Mouse (Mus musculus) urinary bladder, postnatal 36 days (tissue): Measurements from ENCODE around the gene Timp1.

Experiments
- DNase-seq, 2 experiments: peaks; one replicate each; pipeline ENCODE4 v3.0.0; 2022; ENCODE audit warnings: low spot score in 2 of 2, mixed read lengths in 1 of 2

The Timp1 gene

DNA sequence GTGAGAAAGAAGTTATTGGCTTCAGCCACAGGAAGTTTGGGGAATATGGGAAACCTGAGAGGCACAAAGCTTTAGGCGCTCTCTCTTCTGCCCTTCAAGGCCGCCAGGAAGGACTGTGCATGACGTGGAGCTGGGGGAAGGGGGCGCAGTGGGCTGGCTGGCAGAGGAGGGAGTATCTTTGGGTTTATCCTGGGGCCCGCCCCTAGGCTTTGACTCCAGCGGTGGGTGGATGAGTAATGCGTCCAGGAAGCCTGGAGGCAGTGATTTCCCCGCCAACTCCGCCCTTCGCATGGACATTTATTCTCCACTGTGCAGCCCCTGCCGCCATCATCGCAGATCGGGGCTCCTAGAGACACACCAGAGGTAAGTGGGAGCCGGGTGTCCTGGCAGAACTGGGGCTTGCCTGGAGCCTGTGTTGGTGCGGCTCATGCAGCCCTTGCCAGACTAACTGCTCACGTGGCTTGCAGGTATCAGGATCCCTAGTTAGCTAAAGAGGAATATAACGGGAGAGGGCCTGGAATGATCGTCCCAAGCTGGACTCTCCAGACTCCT, at the start of gene Timp1:
TSS of gene Timp1 (plus strand) at position 205 of the 552 bp plus-strand sequence.
- peak; percentile 11 to 27 for DNase-seq

DNA sequence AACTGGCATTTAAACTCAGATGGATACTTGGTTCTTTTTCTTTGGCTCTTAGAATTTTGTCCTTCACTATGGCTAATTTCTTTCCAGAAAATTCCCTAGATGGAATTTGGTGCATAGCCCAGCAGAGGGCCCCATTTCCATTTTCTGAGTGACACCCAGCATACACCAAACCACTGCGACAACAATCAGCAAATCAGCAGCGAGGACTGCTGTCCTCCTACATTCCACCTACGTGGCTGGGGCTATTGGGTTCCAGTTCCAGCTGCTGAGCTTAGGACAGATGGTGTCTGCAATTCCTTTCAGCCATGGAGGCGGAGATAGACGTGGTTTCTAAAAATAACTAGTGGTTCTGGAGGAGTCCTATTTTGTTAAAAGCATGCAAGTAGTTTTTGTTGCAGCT, 41.0 kb upstream of the Timp1 start:
- DNase-seq: peak in 1 of 2 experiments; percentile 43

DNA sequence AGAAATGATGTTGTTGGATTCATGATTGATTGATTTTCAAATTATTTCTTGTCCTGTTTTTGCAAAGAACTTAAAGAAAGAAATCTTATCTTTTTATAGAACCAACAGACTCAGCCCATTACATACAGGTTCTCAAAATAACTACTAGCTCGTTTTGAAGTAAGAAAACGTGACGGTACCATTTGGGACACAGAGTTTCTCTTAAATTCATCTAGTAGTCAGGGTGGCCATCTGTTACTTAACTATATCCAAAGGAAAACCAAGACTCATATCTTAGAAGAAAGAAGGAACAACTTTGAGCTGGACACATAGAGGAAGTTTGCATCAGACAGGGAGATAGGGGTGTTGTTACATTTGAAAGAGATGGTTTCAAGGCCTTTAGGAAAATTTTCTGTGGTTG, 22.7 kb upstream of the Timp1 start:
- no peak for DNase-seq

DNA sequence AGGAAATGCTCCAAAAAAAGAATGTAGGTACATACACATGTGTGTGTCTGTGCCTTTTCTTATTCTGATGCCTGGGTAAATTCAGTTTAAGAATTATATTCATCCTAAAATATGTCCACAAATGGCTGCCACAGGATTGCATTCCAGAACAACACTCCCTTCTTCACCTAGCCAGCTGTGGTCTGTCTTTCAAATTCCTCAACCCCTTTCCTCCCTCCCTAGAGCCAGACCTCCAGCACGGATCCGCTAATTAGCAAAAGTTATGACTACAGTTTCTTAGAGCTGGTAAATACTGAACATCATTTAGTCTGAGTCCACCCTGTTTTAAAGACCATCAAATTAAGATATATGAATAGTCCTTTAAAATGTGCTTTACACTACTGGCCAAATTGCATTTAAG, 22.1 kb upstream of the Timp1 start:
- no peak for DNase-seq

DNA sequence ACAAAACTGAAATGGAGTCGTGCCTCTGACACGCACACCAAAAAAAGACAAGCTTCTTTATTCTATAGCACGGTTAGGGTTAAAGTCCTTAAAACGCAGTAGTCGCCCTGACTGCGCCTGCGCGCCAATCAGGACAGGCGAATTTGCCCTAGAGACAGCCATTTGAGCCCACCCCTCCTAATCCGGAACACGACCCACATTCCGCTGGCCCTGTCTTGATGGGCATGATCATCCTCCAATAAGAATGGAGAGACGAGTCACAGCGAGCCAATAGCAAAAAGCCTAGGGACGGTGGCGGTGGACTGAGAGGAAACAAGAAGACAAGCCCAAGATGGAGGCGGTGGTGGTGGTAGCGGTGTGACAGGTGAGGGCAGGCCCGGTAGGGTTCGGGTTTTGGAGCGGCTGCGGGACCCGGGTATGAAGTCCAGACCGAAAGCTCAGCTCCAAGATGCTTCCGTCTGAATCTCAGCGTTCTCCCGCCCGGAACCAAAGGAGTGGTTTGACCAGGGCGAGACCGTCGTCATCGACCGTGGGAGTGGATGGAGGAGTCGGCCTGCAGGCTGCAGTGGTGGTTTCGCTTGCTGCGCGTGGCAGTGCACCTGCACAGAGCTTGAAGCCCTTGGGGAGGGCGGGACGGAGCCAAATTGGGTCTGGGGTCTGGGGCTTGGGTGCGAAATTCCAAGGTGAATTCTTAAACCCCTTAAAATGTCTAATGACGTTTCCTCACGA, 21.5 kb upstream of the Timp1 start:
- DNase-seq: peak; percentile 84 to 89

DNA sequence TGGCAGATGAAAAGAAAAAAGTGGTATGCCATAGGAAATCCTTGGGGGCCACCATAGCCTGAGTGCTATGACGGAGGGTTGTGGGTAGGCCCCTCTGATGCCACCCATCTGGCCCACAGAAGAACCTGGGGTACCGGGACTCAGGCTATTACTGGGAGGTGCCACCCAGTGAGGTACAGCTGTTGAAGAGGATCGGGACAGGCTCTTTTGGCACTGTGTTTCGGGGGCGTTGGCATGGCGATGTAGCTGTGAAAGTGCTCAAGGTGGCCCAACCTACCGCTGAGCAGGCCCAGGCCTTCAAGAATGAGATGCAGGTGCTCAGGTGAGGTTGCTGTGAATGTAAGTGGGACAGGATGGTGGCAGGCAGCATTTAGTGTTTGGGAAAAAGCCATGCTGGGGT, 16.2 kb upstream of the Timp1 start:
- no peak for DNase-seq

DNA sequence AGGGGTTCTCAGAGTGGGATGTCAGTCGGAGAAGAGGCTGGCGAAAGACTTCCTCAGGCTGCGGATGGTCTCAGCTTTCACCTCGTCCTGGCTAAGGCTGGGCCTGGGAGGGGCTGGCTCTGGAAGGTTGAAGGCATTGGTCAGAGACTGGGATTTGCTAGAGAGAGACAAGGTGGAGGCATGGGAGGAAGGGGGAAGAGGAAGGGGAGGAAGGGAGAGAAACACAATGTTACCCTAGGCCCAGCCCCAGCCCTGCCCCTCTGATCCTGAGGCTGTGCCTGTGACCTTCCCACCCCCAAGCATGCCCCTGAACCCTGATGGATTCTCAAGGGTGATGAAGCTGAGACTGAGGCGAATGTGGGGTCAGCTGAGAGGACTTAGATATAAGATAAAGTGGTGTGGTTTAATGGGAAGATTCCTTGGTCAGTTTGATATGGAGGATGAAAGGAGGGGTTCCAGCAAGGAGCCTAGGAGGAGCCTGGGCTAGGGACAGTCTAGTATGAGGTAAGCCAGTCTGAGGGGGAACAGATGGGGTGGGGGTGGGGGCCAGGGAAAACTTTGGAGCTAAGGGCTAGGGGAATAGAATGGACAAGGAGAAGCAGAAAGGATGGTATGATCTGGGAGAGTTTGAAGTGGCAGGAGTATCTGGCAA, 8.4 kb upstream of the Timp1 start:
- no peak for DNase-seq

DNA sequence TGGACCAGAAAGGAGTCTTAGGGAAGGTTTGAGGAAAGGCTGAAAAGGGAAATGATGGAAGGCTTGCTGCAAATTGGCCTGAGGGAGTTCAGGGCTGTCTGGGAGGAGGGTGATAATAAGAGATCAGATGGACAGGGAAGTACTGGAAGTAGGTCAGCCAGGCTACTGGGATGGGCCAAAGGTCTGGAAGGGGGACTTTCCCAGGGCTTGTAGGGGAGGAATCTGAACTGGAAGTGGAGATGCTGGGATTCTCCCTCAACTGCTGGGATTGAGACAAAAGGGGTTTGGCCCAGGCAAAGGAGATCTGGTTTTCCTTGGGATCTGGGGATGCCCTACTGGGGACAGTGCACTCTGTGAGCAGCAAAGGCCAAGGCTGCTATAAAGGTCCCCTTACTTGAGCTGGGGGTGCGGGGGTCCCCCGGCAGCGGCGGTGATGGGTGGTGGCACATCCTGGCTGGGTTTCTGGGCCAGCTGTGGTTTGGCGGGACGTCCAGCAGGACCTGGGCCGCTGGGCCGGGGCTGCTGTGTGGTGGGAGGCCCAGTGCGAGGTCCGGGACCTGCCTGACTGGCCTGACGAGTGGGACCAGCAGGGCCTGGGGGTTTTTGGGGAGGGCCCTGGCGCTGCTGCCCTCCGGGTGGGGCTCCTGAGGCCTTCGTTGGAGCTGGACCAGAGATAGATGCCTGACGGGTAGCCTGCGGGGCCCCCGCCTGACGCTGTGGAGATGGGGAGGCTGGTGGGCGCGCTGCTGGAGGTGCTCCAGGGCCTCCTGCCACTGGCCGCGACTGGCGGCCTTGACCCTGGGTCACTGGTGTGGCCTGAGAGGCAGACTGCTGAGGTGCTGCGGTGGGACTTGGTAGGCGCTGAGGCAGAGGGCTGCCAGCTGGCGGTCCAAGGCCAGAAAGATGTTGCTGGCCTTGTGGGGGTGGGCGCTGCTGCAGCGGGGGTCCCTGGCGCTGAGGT, 7.6 kb upstream of the Timp1 start:
- no peak for DNase-seq

DNA sequence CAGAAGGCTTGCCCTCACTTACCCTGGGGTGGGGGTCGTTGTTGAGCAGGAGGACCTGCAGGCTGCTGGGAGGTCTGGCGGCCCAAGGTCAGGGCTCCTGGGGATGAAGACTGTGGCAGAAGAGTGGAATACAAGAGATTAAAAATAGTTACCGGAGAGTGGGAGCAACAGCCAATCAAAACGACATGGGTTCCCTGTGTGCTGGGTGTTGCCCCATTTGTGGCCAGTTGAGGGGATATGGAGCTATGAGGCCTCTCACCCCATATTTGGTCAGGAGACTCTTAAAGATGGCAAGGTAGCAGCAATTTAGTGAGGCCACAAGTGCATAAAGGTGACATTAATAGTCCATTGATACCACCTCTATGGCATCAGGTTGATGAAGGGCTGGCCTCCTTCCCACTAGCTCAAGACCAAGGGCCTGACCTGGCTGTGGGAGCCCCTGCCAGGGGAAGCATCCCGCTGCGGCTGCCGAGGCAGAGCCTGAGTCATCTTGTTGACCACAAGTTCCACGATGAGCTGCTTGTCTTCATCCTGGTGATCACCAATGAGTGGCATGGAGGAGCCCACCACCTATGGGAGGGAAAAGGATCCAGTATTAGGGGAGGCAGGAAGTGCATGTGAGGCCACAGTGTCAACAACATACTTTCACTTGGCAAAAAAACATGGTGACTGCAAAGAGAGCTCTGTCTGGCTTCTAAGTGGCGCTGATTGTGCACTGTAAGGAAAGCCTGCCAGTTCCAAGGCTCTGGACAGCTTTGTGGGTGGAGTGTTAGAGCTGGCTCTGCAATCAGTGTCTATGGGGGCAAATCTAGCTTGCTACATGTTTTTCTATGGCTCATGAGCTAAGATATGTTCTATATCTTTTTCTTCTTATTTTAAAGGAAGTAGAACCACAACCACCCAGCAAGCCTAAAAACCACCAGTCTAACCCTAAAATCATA, 6.5 kb upstream of the Timp1 start:
- no peak for DNase-seq

DNA sequence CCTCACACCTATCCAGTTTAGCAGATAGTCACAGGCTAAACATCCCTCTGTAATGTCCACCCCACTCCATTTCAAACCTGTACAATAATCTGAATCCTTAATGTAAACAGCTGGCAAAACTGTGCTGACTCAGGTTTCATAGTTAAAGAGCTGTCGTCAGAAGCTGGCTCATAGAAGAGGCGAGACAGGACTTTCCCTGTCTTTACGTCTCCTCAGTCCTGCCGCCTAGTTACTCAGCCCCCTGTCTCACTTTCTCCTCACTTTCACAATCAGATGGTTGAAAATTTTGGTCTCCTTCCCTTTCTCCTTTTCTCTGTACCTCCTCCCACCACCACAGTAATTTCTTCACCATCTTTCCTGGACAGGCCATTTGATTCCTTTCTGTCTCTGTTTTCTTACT, 1.9 kb upstream of the Timp1 start:
- DNase-seq: no peak

DNA sequence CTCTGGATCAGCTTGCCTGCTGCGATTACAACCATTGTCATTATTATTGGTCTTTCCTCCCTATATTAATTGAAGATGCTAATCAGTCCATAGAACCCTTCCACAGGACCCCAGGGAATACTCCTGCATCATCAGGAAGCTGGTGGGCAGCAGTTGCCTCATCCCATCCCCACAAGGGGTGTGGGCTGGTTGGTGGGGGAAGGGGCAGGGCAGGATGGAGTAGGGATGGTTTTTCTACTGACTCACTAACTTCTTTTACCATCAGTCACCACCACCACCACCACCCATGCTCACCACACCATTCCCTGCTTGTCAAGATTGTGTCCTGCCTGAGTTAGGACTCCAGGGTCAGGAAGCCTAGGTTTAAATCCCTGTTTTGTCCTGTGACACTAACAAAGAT, 763 bp upstream of the Timp1 start:
- DNase-seq: no peak

DNA sequence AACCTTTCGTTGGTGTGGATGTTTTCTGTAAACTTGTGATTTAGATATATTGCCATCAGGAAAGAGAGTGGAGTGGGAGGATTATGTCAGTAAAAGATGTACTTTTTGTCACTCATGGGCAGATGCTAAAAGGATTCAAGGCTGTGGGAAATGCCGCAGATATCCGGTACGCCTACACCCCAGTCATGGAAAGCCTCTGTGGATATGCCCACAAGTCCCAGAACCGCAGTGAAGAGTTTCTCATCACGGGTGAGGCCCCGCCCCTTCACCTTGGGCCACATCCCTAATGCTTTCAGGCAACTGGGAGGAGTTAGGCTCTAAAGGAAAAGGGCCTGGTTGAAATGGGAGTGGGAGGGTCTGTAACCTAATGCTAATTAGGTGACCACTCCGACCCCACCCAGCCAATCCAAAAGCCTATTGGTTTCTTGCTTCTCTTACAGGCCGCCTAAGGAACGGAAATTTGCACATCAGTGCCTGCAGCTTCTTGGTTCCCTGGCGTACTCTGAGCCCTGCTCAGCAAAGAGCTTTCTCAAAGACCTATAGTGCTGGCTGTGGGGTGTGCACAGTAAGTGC, 3.0 kb downstream of the Timp1 start:
- DNase-seq: no peak

DNA sequence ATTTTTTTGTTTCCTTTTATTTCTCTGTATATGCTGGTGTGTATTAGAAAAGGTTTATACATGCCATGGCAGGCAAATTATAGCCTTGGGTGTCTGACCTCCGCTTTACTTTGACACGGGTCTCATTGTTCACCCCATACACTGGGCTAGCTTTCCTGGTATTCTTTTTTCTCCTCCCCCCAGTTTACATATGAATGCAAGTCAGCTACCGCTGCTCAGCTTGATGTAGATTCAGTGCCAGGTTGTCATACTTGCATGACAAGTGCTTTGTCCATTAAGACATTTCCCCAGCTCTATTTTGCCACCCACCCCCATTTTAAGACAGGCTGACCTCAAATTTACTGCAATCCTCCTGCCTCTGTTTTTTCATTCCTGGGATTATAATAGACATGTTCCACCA, 5.3 kb downstream of the Timp1 start:
- no peak for DNase-seq

DNA sequence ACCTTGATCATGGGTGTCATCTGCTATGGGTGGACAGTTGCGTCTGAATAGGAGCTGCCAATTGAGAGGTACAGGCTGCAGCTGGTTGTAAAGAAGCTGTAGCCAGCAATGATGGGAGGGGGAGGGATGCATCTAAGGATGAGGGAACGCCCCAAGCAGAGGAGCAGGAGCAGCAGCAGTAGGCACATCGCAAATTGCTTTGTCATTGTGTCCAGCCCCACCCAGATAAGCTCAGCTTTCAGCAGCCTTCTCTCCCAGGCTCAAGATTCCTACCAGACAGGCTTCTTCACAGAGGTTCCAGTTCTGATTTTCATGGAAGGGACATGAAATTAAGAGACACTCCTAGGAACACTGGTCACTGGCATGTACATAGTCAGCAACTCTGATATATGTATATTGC, 40.1 kb downstream of the Timp1 start:
- no peak for DNase-seq

DNA sequence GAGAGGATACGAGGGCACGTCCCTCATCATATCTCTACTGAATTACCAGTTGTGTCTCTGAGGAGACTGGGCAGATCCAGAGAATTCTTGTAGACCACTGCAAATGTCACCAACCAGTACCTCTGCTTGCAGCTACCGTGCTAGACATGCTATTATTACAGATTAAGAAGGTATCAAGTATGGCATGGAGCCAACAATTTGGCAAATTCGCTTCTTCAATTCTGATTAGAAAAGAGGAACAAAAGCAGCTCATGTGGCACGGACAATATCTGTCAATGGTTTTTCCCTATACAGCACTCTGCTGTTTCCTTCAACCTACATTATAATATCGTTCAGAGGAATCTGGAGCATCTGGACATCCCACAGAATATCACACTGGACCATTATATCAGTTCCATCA, 43.8 kb downstream of the Timp1 start:
- no peak for DNase-seq

DNA sequence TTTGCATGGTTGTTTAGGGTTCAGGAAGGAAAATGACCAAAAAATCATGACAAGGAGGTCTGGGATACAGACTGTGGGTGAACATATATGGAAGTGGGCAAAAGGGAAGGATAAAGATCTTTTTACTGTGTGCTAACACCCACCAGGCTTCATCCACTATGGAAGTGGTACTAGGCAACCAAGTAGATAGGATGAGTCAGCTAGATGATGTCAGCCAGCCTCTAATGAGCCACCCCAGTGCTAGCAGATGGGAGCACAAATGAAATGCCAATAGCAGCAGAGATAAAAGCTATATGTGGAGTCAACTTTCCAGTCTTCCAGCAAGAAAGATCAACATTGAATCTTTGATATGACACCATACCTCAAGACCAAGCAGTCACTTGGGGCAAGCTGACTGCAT, 45.1 kb downstream of the Timp1 start:
- DNase-seq: no peak

DNA sequence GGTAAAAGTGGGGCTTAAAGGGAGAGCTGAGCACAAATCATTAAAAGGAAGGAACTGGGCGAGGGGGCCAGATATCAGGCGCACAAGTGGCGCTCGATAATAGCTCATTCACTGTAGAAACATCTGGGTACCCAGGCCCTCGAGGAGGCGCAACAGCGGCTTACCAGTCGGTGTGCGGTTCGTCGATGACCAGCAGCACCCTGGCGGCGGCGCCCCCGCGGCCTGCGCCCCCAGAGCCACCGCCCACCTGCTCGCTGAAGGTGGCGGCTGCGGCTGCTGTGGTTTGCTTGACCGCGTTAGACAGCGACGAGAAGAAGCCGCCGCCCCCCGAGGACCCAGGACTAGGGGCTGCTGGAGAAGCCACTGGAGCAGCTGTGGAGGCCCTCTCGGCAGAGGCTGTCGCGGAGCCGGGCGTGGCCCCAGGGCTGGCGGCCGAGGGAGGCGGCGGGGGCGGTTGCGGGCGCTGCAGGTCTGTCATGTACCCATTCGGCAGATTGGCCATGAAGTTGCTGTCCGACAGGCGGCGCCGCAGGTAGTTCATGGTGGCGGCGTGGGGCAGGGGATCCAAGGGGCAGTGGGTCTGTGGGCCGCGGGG, 50.4 kb downstream of the Timp1 start:
- DNase-seq: no peak

DNA sequence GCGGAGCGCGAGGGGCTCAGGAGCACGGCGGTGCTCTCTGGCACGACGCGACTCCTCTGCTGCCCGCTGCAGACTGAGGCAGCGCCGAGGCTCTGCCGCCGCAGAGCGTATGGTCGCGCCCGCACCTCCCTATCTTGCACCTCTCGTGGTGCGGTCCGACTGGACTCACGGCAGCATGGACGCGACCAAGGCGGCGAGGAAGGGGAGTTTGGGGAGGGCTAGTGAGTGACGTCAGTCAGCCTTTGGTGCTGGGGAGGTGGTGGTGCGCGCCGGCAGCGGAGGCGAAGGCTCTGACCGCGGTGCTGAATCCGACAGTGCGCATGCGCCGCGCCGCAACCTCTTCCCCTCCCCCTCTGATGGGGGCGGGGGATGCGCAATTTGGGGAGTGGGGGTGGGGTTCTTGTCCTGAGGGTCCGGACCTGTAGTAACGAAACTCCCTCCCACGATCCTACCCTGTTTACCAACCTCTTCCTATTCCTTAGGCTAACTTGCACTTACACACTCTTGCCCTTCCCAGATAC, 50.9 kb downstream of the Timp1 start, which contains the start of gene Syn1:
TSS of gene Syn1 (minus strand) at position 161 of the 521 bp plus-strand sequence.
- peak; percentile 19 to 72 for DNase-seq

DNA sequence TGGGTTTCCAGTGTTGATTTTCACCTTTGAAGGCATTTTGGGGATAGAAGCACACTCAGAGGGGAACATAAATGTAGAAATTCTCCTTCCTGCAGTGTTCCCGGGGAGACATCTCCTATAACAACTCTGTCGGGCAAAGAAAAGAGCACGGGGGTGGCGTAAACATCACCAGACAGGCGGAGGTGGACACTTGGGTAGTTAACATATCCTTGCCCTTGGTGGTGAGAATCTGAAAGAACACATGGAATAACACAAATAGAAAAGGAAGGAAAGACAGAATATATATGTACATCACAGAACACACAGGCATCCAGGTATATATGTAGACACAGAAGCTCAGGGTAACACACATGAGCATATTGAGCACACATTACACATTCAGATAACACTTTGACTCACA, 51.4 kb downstream of the Timp1 start:
- no peak for DNase-seq

DNA sequence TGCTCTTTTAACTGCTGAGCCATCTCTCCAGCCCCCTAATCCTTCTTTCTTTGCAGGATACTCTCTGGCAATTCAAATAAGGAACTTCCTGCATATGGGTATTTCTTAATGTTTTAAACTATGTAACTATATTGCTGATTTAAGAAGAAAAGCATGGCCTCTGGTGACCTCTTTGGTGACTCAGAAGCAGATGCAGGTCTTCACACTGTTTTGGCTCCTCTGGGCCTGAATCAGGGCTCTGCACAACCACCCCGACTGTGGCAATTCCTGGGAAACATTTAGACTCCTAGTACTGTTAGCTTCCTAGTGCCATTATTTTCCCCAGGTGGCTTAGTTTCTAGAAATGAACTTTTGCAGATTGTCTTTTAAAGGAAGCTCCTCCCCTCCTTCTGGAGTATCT, 53.5 kb downstream of the Timp1 start:
- no peak for DNase-seq
